Mouse (Mus musculus) left cerebral cortex, adult 9 months (tissue): ENCODE measurements at regions not wholly inside any gene's neighbourhood (a gene's known extent, or its start where the extent isn't known, plus 50 kb on each side); places are given as distances from the start of the nearest gene placed in this dataset.
A peak's percentile ranks its signal among the peaks of the same experiment; 100 is the strongest.

Experiments used
- DNase-seq, 2 experiments: peaks; one replicate each; pipeline ENCODE4 v3.0.0; 2022; ENCODE audit warnings: low spot score in 2 of 2

DNA sequence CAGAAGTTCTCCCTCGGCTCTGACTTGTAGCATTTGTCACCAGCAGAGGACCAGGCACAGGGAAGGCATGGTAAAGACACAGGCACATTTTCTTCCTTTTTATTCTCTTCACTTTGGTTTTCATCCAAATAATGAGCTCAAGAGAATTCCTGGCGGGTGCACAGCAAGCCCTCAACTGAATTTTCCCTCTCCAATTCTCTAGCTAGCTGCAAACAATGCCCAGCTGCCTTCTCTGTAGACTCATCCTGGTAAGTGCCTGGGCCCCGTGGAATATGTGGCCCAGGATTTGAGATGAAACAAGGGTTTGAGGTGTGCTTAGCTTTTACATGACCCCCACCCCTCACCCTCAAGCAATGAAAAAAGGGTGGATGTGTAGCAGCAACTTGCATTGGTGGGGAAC, 90.4 kb downstream of the Otol1 start:
- DNase-seq: peak in 1 of 2 experiments; percentile 26

DNA sequence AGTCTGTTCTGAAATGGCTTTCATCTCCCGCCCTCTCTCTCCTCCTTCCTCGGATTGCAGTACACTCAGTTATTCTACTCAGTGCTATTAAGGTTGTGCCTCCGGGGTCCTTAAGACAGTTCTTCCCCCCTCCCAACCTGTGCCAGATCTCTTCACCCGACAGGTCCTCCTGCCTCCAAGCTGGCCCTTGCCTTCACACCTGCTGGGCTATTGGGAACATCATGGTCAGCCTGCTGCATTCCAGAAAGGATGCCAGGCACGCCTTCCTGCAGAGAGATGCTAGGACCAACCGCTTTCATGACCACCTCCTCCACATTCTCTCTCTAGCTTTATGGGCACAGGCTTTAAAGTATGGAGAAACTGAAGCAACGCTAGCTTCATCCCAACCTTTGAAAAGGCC, 94.7 kb downstream of the Otol1 start:
- DNase-seq: no peak

DNA sequence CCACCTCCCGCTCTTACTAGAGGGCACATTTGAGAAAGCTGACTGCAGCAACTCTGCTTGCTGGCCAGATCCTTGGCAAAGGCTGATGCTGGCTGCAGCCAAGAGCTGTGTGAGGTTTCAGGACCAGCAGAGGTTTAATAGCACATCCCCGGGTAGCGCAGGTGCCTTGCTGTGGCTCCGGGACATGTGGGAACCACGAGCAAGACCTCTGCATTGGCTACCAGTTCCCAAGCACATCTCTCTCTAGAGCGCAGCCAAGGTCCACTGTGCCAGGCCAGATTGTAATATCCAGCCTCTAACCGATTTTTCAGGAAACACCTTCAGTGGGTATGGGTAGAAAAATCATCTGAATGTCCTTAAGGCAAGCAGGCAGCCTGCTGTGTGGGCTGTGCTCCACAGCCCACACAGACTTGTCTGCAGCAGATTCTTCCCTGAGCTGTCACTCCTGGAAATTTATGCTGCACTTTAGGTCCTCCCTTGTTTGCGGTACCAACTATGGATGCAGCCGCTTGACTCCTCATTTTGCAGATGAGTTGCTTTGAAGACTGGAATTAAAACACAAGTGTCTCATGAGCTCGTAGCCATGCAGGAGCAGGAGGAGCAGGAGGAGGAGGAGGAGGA, 95.3 kb downstream of the Otol1 start:
- DNase-seq: peak in 1 of 2 experiments; percentile 22

DNA sequence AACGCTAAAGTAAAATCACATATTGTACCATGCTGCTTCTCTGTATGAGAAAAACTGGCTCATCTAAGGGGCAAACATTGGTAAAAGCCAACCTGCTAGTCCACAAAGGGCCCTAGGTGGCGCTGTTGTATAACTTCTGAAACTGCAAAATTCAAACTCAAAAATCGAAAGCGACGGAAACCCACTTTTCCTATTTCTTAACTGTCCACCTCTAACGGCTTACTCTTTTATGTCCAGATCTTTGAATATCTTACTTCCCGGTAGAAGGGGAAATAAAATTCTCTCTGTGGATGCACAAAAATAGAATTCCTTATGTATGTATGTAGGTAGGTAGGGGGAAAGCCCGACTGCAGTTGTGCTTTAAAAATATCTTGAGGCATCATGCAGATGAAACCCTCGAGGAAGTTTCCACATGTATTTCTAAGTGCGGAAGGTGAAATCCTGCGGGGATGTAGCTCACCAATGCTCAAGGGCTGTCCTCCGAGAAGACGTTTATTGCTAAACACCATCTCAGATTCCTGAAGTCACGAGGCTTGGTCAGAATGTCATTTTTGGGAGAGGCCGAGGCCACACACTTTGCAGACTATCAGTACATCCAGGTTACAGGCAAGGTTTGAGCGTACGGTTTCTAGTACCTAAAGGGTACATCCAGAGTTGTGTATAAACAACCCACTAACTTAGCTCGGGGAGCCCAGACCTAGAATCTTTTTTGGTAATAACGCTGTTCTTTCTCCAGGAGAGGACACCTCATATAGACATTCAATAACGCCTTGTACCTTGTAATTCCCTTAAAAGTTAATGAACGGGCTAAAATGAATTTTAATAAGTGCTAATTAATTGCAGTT, 96.8 kb downstream of the Otol1 start:
- DNase-seq: peak in 1 of 2 experiments; percentile 91

DNA sequence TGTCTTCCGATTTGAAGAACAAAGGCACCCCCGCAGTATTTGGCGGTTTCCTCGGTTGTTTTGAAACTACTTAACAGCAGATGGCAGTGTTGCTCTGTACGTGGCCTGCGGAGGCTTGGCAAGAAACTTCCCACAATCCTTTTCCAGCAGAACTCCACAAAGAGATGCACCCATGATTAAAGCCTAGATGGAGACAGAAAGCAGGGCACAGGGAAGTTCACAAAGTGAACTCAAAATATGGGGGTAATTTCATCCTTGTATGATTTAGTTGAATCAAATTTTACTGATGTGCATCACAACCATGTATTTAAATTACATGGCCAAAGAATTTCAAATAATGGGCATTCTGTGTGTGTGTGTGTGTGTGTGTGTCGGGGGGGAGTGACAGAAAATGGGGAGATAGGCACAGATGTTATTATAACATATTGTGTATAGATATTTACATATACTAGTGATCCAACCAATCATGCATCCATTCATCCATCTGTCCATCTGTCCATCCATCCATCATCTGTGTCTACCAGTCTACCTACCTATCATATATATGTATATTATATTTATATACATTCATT, 97.5 kb downstream of the Otol1 start:
- DNase-seq: peak in 1 of 2 experiments; percentile 76

DNA sequence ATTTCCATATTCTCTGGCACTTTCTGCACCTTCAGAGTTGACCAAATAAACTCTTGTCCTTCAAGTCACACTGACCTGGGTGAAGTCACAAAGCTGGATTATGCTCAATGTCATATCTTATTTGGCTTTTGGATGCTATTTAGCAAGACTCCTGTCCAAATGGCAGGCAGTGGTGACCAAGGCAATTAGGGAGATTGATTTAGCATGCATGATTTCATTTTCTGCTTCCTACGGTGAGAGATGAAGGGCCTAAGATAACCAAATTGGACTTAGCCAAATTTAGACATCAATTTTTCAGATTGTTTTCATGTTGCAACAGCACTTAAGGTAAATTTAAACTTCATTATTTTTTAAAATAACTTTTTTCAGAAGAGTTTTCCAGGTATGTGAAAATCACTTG, 98.1 kb downstream of the Otol1 start:
- no peak for DNase-seq

DNA sequence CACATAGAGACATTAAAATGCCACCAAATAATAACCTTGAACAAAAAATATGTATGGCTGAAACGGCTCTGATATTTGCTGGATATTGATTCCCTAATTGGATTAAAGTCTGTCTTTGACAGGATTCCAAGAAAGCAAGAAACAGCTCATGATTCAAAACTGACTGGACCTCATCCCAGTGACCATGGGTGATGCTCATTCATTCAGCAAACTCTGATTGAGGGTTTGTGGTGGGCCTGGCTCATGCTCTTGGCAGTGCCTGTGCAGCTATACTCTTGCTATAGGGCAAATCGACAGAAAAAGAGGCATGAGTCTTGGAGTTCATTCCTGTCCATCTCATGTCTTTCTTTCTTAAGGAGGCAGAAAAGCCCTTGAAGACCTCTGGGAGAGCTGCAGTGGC, 98.7 kb downstream of the Otol1 start:
- DNase-seq: no peak

DNA sequence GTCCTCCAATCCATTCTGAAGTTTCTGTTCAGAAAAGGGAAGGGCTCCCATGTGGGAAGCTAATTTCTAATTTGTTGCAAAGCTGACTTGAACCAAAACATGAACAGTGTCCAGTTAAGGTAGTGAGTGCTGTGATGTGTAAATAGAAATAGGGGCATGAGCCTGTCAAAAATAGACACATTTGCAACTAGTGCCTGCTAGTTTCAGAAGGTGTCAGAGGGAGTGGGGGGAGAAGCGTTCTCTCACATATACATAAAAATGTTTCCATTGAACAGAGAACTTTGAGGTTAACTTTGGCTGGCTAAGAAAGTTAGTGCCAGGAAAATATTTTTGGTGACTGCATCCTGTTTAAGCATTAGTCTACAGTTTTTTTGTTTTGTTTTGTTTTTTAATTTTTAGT, 118.8 kb downstream of the Otol1 start:
- no peak for DNase-seq

DNA sequence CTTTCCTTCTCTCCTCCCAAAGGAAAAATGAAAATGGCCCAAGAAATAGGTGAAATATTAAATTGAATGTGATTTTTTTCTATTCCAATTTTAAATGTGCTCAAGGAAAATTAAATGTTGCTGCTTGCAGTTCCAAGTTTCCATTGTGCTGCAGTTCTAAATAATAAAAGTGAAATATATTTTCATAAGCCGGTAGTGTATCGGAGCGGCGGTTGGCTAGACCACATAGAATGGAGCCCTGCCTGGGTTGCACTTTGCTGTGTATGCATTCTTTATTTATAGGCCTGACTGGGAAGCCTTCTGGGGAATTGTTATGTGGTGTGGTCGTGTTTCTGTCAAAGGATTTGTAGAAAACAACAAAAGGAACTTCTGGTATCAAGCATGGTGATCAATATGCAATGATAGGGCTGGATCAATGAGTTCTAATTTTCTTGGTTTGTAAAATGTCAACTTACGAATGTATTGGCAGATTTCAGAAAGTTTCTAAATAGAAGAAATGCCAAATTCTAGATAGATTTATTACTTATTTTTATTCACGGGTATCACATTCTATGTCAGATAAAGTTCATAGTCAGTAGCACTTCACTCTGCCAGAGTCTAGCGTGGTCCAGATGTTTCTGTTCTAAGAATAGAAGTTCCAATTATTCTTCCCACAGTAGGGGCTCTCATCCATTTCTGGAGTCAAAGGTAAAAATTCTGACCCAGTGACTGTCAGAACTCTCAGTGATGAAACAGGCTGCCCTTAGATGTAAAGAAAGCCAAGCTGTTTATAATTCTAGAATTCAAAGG, 123.0 kb downstream of the Otol1 start:
- DNase-seq: no peak

DNA sequence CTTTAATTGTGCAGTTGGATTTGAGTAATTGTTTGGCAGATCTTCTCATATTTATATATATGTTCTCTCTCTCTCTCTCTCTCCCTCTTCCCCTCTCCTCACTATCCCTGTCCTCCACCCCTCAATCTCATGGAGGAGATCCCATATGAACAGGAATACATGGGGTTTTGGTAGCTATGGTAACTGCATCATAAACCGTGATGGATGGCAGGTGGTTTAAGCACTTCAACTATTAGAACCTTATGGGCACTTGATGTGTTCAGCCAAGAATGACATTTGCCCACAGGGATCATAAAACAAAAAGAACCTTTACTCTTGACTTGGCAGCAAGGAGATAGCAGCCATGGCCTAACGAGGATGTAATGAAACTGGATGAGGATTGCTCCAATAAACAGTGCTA, 127.5 kb downstream of the Otol1 start:
- no peak for DNase-seq

DNA sequence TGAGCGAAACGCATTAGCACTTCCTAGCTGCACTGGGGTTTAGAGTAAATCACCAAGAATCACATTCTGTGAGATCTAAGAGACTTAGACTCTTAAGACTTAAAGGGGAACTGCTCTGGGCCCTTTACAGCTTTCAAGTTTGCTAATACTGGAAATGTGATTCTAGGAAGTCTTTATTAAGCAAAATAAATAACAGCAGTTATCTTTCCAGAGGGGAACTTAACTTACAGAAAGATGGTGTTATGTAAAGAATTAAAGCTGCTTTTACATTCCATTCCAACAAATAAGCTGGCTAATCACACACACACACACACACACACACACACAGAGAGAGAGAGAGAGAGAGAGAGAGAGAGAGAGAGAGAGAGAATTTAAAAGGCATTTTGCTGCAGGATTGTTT, 131.1 kb downstream of the Otol1 start:
- DNase-seq: no peak

DNA sequence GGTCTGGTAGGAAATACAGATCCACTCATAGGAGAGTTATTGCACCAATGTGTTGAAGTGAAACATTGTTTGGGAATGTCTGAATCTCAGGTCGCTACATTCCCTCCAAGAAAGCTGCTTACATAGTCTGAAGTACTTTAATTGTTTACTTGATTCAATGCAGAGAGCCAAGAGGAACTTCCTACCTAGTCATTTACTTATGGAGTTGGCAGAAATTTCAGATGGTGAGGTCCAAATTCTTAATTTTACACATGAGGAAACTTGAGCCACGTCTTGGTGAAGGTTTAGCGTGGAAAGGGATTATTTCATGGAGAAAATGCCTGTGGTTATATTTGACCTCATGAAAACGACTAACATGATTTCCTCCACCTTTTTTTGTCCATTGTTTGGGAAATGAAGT, 131.5 kb downstream of the Otol1 start:
- no peak for DNase-seq

DNA sequence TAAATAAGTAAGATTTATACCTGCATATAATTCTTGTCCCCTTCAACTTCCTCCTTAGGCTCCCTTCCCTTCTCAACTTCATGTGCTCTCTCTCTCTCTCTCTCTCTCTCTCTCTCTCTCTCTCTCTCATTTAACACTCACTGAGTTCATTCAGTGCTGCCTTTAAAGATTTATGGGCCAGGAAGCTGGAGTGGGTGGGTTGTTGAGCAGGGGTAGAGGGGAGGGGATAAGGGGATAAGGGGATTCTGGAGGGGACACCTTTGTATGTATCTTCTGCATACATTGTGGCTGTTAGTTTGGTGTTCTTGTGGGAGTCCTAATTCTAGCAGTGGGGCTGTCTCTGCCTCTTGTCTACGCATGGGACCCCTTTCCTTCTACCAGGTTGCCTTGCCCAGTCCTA, 138.3 kb downstream of the Otol1 start:
- no peak for DNase-seq

DNA sequence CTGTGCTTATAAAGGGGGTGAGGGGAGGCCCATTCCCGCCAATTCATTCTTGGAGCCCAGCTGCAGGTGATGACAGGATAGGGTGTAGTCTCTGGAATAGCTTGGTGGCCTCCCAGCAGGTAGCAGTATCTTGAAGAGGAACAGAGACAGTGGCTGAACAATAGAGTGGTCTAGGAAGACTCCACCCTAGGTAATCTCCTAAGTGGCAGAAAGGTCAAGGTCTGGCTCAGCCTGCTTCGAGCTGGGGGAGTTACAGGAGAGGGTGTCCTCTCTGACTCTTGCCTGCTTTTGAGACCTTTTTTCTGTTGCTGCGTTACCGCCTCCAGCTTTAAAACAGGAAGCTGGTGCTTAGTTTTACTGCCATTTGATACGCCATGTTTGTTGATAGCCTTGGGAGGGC, 143.7 kb downstream of the Otol1 start:
- no peak for DNase-seq

DNA sequence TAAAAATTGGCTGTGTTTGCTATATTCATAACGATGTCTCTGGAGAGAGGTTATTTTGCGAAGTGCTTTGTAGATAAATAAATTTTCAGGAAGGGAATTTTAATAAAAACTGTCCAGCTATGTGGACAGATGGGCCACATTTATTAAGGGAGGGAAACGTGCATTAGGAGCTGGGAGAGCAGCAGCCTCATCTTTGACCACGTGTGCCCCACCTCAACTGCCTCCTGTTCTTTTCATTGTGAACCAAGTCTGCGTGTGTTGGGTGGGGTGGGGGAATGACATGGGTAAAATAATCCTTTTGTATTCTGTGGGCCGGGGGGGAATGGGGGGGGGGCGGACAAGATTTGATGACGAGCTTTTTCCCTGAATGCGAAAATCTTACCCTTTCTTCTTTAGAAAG, 152.6 kb downstream of the Otol1 start:
- no peak for DNase-seq

DNA sequence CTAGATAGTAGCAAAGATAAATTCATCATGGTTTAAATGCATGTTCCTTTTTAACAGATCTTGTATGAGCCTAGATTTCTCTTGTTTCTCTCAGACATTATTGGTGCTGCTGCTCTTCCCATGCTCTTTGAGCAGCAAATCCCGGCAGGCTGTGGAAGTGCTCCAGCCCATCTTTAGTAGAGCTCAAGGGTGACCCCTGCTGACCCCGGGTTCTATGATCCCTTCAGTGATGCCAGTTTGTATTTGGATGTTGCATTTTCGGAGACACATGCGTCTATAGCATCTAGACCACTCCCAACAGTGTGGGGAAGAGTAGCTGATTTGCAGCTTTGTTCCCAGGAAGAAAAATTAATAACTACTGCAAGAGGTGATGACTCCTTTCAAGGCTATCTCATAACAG, 164.3 kb downstream of the Otol1 start:
- no peak for DNase-seq

DNA sequence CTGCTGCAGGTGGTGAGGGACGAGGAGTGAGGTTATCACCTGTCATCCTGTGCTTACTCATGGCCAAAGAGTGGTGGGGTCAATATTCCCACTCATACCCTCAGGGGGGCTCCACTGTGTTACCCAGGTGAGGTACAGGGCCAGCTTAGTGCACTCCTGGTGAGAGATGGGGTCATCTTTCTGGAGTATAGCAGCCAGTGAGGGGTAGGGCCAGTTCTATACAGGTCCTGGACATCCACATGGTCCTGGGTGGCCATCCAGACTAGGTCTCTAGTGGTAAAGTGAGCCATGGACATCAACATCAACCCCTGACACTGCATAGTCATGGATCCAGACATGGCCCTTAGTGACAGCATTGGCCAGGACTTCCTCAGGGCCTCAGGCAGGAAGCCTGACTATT, 169.0 kb downstream of the Otol1 start:
- DNase-seq: no peak

DNA sequence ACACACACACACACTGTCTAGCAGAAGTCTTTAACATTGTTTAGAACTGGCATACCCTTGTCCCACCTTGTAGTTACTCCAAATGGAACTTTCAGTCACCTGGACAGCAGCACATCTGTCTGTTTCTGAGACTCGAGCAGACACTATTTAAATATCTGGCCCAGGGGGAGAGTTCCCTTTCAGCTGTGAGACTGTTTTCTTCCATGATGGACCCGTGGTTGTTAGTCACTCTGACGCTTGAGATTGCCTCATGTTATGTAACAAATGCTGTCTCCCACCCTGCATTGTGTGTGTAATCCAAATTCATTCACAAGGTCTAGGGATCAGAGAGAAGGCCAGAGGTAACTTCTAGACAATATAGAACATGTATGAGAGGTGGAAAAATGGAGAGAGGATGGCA, 174.2 kb downstream of the Otol1 start:
- no peak for DNase-seq

DNA sequence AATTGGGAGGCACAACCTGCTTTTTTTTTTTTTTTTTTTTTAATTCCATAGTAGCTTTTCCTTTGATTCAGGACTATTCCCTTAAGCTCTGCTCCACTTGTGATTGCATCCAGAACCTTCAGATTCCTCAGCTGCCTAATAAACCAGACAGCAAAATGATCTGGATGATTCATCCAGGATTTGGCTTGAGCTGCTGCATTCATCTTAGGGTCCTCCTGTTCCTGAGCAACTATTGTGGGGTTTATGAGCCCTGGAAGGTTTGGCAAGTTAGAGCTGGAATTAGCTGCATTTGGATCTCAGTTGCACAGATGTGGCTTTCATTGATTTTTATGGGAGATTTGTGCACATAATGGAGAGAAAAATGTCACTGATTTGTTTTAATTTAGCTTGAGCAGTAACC, 183.3 kb downstream of the Otol1 start:
- DNase-seq: no peak

DNA sequence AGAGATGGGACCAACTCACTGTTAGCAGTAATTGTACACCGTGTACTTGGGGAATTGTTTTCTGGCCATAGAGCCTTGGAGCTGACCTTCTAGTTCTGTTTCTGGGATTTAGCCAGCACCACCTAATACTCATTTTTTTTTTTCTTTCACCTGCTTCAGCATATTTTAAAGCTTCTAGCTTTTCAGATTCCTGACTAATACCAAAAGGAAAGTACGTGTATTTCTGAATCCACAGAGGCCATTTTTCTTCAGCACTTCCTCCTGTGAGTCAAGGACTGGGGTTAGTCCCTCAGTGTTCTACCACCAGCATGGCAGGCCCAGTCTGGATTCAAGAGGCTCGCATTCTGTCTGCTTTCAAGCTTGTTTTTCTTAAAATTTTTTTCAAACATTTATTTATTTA, 189.3 kb downstream of the Otol1 start:
- no peak for DNase-seq

DNA sequence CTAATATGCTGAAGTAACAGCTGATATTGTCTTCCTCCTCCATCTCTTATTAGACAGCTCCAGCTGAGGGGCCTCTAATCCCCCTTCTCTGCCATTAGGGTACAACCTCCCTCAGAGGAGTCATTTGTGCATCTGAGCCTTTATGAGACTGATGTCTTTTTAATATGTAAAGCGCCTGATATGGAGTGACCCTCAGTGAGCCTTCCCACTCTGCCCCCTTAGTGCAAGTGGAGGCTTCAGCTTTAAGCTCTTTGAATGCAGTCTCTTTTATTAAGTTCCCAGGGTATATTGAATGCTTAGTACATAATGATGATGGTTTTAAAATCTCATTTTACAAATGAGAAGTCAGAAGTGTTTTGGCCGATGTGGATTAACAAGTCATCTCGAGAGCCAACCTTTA, 191.5 kb downstream of the Otol1 start:
- no peak for DNase-seq

DNA sequence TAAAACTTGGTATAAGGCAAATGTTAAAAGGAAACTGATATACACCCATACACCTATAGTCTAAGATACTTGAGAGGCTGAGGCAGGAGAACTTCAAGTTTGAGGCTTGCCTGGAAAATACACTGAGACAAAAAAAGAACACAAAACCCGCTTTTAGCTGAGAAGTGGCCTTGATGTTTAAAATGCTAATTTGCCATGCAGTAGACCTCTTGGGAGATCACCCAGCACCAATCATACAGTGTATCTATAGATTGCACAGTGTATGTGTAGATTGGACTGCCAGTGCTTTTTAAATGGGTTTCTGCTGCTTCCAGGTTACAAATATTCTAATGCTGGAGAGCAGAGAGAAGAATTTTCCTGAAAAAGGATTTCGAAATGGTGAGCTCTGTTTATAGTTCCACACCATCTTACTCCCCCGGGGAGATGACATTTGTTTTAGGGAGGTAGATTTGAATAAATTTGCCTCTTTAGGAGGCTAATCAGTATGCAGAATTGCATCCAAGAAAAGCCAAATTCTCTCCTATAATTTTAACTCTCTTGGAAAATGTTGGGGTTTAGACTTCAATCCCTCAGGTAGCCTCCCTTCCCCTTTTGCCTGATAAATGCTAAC, 194.0 kb downstream of the Otol1 start:
- DNase-seq: peak; percentile 29 to 51
